Mouse (Mus musculus) hindbrain, embryonic 11.5 days (tissue): ENCODE data around the gene Commd4. TPM values are rescaled to one million over a fixed set of nuclear protein-coding genes. Genes with fewer than 3 reads are reported as not detected.

ENCODE experiments used
- ATAC-seq: fragments of 200-750 bp; cut with Nextera tagmentation; 2 replicates; pipeline ENCODE4 v1.8.0; 2017; ENCODE audit warnings: mild to moderate bottlenecking, moderate TSS enrichment, moderate library complexity; ENCODE audit not compliant: low FRiP score
- DNase-seq: peaks from one replicate; pipeline ENCODE4 v3.0.0-alpha.2; 2015; ENCODE audit warnings: low spot score
- H3K27ac ChIP-seq: fragments of 300-500 bp; sonication (generic); 2 replicates; pipeline ENCODE4 v1.5.1; 2014; ENCODE audit warnings: mild to moderate bottlenecking, low read depth, low read length
- H3K27me3 ChIP-seq: fragments of 300-500 bp; sonication (generic); 2 replicates; pipeline ENCODE4 v1.6.1; 2014; ENCODE audit warnings: mild to moderate bottlenecking, low read length, moderate library complexity, mixed read lengths; ENCODE audit not compliant: control insufficient read depth, insufficient read depth
- H3K36me3 ChIP-seq: fragments of 300-500 bp; sonication (generic); 2 replicates; pipeline ENCODE4 v1.6.1; 2014; ENCODE audit warnings: mild to moderate bottlenecking, low read length, moderate library complexity, mixed read lengths; ENCODE audit not compliant: control insufficient read depth, insufficient read depth
- H3K4me1 ChIP-seq: fragments of 300-500 bp; sonication (generic); replicated peaks from 2 replicates; pipeline ENCODE4 v1.6.1; 2014; ENCODE audit warnings: low read length, mixed read lengths; ENCODE audit not compliant: control insufficient read depth, insufficient read depth
- H3K4me2 ChIP-seq: fragments of 300-500 bp; sonication (generic); replicated peaks from 2 replicates; pipeline ENCODE4 v1.6.1; 2014; ENCODE audit warnings: mild to moderate bottlenecking, low read depth, low read length
- H3K4me3 ChIP-seq: fragments of 300-500 bp; sonication (generic); 2 replicates; pipeline ENCODE4 v1.5.1; 2014; ENCODE audit warnings: low read depth, low read length
- H3K9ac ChIP-seq: fragments of 300-500 bp; sonication (generic); 2 replicates; pipeline ENCODE4 v1.6.1; 2014; ENCODE audit warnings: low read depth, low read length
- H3K9me3 ChIP-seq: fragments of 300-500 bp; sonication (generic); 2 replicates; pipeline ENCODE4 v1.6.1; 2016; ENCODE audit warnings: low read length; ENCODE audit not compliant: control insufficient read depth
- WGBS: fragments of 180-500 bp; shearing (Covaris S2); extraction: QIAGEN DNeasy Blood & Tissue Kit; methylation state at CpG from one replicate; pipeline ENCODE4 v1.1.7; 2014; 5-methylcytosine and 5-hydroxymethylcytosine counted together
- polyA plus RNA-seq: library from polyadenylated mRNA; unstranded; fragments of >200 nt; fragmentation: Nextera tagmentation; extraction: Ambion mirVana; gene quantifications from 2 replicates; pipeline ENCODE4 v1.2.1, GENCODE M21; 2014

Gene Commd4
- polyA plus RNA-seq, 1 experiment from 2014 or later, result 104 TPM

- peak; percentile 50 for ATAC-seq
- peak; percentile 6 for DNase-seq
- H3K27ac ChIP-seq, result 0 out of 2 replicates have a peak overlapping the region, but pooled peaks have one; percentile 19
Observed at GRCm38 (mm10) chr9:57147205-57148143, 10.7 kb downstream of the Commd4 start.

GRCm38 (mm10) chr9:57146451-57147066 lies 11.6 kb downstream of the Commd4 start:
- no peaks in the 10 kb centered on the region for H3K9me3 ChIP-seq
- no peaks in the 10 kb centered on the region for H3K4me1 ChIP-seq
- H3K4me2 ChIP-seq, result no peak overlapping the region
- WGBS, result 82% methylated on average over 17 of the region's 17 CpGs
- no peak overlapping the region for H3K27ac ChIP-seq
- ATAC-seq, result no peak
- no peak overlapping the region for H3K4me3 ChIP-seq
- no peak overlapping the region for H3K9ac ChIP-seq
- 0 out of 2 replicates have a peak, but pooled peaks cover 3% of the 10 kb centered on the region for H3K36me3 ChIP-seq
- H3K27me3 ChIP-seq, result no peaks in the 10 kb centered on the region
- DNase-seq, result no peak

More at GRCm38 (mm10) chr9:57147205-57148143, 10.7 kb downstream of the Commd4 start:
- Histone ChIP-seq H3K36me3 (no peaks in the 10 kb centered on the region), H3K4me1 (no peaks in the 10 kb centered on the region), H3K4me2 (peak overlapping the region; percentile 53), H3K9ac (peak overlapping the region; percentile 69), H3K27me3 (no peaks in the 10 kb centered on the region), H3K9me3 (no peaks in the 10 kb centered on the region), H3K4me3 (peak overlapping the region; percentile 50)
- WGBS, result 9% methylated on average over 19 of the region's 19 CpGs

- Histone ChIP-seq H3K4me2 (no peak overlapping the region), H3K4me1 (no peaks in the 10 kb centered on the region)
Observed at GRCm38 (mm10) chr9:57144830-57145229, 13.3 kb downstream of the Commd4 start.

DNA sequence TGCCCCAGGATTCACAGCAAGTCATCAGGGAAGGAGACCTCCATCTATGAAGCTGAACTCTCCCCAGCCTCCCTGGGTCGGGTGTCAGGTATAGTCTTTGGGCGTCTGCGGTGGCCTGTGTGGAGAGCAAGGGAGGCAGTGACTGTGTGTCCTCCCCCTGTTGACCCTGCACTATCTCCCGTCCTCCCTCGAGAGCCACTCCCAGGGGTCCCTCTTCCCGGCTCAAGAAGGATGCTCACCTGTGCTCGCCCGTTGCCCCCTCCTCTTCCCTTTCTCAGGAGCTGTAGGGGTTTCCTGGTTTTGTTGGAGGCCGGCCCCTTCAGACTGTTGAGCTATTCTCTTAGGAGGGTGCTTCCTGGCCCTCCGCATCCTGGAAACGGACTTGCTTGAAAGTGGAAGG lies 14.9 kb downstream of the Commd4 start:
- DNase-seq, result no peak
- Histone ChIP-seq H3K4me2 (no peak overlapping the region), H3K9ac (no peak overlapping the region), H3K36me3 (0 out of 2 replicates have a peak, but pooled peaks cover 6% of the 10 kb centered on the region), H3K27me3 (no peaks in the 10 kb centered on the region), H3K4me1 (no peaks in the 10 kb centered on the region), H3K9me3 (no peaks in the 10 kb centered on the region), H3K27ac (no peak overlapping the region), H3K4me3 (no peak overlapping the region)
- ATAC-seq, result no peak
- 84% methylated on average over 11 of the region's 11 CpGs for WGBS

More at GRCm38 (mm10) chr9:57144830-57145229, 13.3 kb downstream of the Commd4 start:
- 92% methylated on average over 8 of the region's 8 CpGs for WGBS
- Histone ChIP-seq H3K4me3 (no peak overlapping the region), H3K9me3 (no peaks in the 10 kb centered on the region), H3K9ac (no peak overlapping the region), H3K36me3 (0 out of 2 replicates have a peak, but pooled peaks cover 5% of the 10 kb centered on the region), H3K27me3 (no peaks in the 10 kb centered on the region), H3K27ac (no peak overlapping the region)
- ATAC-seq (no peak), DNase-seq (no peak)

- no peak overlapping the region for H3K4me3 ChIP-seq
- WGBS, result 90% methylated on average over 17 of the region's 17 CpGs
- no peak for DNase-seq
- H3K4me2 ChIP-seq, result no peak overlapping the region
- no peak for ATAC-seq
- no peaks in the 10 kb centered on the region for H3K4me1 ChIP-seq
- no peak overlapping the region for H3K9ac ChIP-seq
- no peaks in the 10 kb centered on the region for H3K9me3 ChIP-seq
- no peaks in the 10 kb centered on the region for H3K27me3 ChIP-seq
- H3K36me3 ChIP-seq, result 0 out of 2 replicates have a peak, but pooled peaks cover 9% of the 10 kb centered on the region
- H3K27ac ChIP-seq, result no peak overlapping the region
Observed at GRCm38 (mm10) chr9:57141417-57142353, 16.4 kb downstream of the Commd4 start.

- WGBS, result 98% methylated on average over 5 of the region's 5 CpGs
- 0 out of 2 replicates have a peak, but pooled peaks cover 9% of the 10 kb centered on the region for H3K36me3 ChIP-seq
Observed at GRCm38 (mm10) chr9:57139571-57139970, 18.6 kb downstream of the Commd4 start.

GRCm38 (mm10) chr9:57139110-57139509 lies 19.0 kb downstream of the Commd4 start:
- Histone ChIP-seq H3K9ac (no peak overlapping the region), H3K4me3 (no peak overlapping the region), H3K4me2 (no peak overlapping the region), H3K27ac (no peak overlapping the region), H3K27me3 (no peaks in the 10 kb centered on the region), H3K36me3 (0 out of 2 replicates have a peak, but pooled peaks cover 9% of the 10 kb centered on the region), H3K9me3 (no peaks in the 10 kb centered on the region), H3K4me1 (no peaks in the 10 kb centered on the region)
- ATAC-seq (no peak), DNase-seq (no peak)
- 96% methylated on average over 9 of the region's 9 CpGs for WGBS

More at GRCm38 (mm10) chr9:57139571-57139970, 18.6 kb downstream of the Commd4 start:
- no peak overlapping the region for H3K27ac ChIP-seq
- no peak for ATAC-seq
- H3K9me3 ChIP-seq, result no peaks in the 10 kb centered on the region
- H3K9ac ChIP-seq, result no peak overlapping the region
- no peak for DNase-seq
- H3K4me3 ChIP-seq, result no peak overlapping the region
- no peaks in the 10 kb centered on the region for H3K27me3 ChIP-seq
- no peaks in the 10 kb centered on the region for H3K4me1 ChIP-seq
- no peak overlapping the region for H3K4me2 ChIP-seq

GRCm38 (mm10) chr9:57138507-57138906 lies 19.6 kb downstream of the Commd4 start:
- Histone ChIP-seq H3K27ac (no peak overlapping the region), H3K9me3 (no peaks in the 10 kb centered on the region), H3K27me3 (no peaks in the 10 kb centered on the region), H3K4me3 (no peak overlapping the region), H3K36me3 (0 out of 2 replicates have a peak, but pooled peaks cover 9% of the 10 kb centered on the region), H3K4me2 (no peak overlapping the region), H3K9ac (no peak overlapping the region), H3K4me1 (no peaks in the 10 kb centered on the region)
- 96% methylated on average over 6 of the region's 6 CpGs for WGBS
- ATAC-seq (no peak), DNase-seq (no peak)
